Mouse (Mus musculus): ENCODE results near the gene Dclk2.

- TF ChIP-seq TAL1 (IDR thresholded peaks at IDR 0.05; ENCODE audit: low read length) (no peak), GATA1 (IDR thresholded peaks at IDR 0.05; ENCODE audit: low read length) (no peak)
These were observed 174.7 kb downstream of the Dclk2 start for GRCm38 (mm10) chr3:86745769-86746512.
